Mouse (Mus musculus): ENCODE data around the gene Olfr340.
"Not testable (repeated sequence)": the region's sequence is repeated elsewhere in the genome, so short reads cannot be mapped to it uniquely, and the experiment has no call there.

The Olfr340 gene

DNA sequence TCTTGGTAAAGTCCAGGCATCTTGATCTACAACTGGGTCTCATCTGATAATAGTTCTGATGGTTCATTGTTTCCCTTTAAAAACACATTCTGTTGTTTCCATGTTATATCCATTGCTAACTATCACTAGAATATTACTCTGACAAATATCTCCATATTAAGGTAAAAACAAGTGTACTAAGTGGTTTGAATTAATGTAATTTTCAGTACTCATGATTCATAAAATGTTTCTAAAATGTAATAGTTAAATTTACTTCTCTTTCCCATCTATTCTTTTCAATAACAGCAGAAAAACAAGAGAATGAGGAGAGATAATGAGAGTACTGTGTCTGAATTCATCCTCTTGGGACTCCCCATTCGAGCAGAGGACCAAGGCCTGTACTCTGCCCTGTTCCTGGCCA is at the start of gene Olfr340:
Olfr340 (plus strand) TSS at position 301 of the 400 bp plus-strand sequence.
- no peak for DNase-seq (ENCODE audit: low spot score in 2 of 2)

- not testable (repeated sequence) for DNase-seq (ENCODE audit: low spot score in 2 of 2)
These were observed 37.2 kb upstream of the Olfr340 start for GRCm38 (mm10) chr2:36415174-36415573.

DNA sequence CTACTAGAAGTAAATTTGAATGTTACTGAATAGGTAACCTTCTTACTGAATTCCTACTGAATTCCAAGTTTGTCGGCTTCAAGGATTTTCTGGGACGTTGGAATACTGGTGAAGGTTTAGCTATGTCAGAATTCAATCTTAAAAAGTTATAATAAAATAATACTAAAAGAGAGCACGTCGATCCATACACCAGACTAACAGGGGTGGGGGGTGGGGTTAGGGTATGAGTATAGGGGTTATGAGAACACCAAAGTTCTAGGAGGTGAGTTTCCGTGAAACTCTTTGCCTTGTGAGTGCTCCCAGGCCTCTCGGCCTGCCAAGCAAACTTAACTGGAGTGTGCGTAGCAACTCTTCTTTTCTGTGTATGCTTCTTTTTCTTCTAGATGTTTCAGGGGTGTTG is 36.8 kb upstream of the Olfr340 start:
- not testable (repeated sequence) for DNase-seq (ENCODE audit: low spot score in 2 of 2)

- no peak for DNase-seq (ENCODE audit: low spot score in 2 of 2)
These were observed 33.7 kb upstream of the Olfr340 start, which contains the start of gene Olfr339 for GRCm38 (mm10) chr2:36418647-36419046. Olfr339 (plus strand) TSS chr2:36418947.

DNA sequence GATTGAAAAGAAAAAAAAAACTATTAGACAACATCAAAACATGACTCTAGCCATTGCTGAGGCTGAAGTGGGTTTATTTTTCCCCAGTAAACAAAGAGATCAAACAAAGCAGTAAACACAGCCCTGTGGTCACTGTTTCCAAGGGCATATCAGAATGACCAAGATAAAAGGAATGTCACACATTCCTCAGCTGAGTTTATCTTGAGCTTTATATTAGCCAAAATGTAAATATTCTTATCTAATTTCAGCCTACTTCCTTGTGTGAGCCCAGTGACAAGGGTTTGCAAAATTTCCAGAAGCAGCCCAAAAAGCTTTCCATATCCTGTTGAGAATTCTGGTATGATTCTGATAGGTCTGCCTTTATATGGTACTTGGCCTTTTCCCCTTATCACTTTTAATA is 21.2 kb downstream of the Olfr340 start:
- DNase-seq (ENCODE audit: low spot score in 2 of 2) = no peak

- DNase-seq (ENCODE audit: low spot score in 2 of 2) = no peak
These were observed 30.0 kb downstream of the Olfr340 start, which contains the start of gene Olfr341 for GRCm38 (mm10) chr2:36482368-36482767. Olfr341 (minus strand) TSS chr2:36482468.

Data from frontal cortex, postnatal 10 days (tissue).